Mouse (Mus musculus) cerebellum, adult 8-10 months (tissue): ENCODE measurements around the gene Zkscan5.
A peak's percentile ranks its signal among the peaks of the same experiment; 100 is the strongest.
"Not testable (repeated sequence)": the region's sequence is repeated elsewhere in the genome, so short reads cannot be mapped to it uniquely, and the experiment has no call there.

ENCODE experiments used
- DNase-seq: peaks from one replicate; pipeline ENCODE4 v3.0.0; 2022

The Zkscan5 gene

DNA sequence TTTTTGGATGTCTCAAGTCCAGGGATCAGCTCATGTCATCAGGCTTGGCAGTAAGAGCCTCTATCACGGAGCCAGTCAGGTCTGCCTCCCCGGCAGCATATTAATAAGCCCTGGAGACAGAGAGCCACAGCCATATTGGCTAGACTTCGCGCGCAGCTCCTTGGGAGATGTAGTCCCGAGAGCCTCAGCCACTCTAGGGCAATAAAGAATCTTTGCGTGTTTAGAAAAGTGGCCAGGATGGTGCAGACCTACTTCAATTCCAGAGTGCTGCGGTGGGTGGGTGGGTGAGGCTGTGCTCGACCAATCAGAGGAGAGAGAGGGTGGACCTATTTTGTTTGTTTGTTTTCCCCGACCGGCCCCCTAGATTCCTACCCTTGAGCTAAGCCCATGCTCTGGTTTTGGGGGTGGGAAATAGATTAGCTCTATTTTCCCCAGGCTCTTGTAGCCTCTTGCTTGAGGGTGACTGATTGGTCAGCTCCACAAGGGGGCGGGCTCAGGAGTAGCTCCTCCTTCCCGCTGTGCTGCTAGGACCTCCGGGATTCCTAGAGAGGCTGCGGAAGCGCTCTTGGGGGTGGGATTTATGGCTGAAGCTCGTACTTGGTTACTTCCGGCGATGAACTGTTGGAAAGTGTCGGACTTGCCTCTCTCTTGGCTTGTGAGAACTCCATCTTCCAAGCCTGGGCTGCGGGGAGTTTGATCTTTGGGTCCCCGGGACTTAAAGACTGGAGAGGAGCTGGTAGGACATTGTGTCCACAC lies at the start of gene Zkscan5:
Gene Zkscan5, plus strand, starts transcription at position 627 of the 756 bp plus-strand sequence.
- DNase-seq: peak; percentile 97

DNA sequence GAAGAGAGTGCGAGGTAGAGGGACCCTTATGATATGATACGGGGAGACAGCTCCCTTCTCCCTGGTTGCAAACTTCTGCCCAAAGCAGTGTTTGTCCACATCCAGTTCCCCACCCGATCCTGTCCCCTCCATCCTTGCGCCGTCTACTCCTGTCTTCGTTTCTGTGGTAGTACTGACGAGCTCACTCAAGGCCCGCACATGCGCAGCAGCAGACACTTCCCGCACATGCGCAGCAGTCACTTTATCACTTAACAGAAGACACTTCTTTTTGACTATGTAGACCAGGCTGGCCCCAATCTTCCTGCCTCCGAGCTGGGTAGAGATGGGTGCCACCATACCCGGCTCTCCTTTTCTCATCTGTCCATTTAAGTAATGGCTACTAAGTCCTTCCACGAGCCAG lies 43.0 kb upstream of the Zkscan5 start:
- no peak for DNase-seq

- no peak for DNase-seq
These were observed 39.7 kb upstream of the Zkscan5 start for GRCm38 (mm10) chr5:145164710-145165109.

GRCm38 (mm10) chr5:145165184-145165583 lies 39.2 kb upstream of the Zkscan5 start:
- no peak for DNase-seq

DNA sequence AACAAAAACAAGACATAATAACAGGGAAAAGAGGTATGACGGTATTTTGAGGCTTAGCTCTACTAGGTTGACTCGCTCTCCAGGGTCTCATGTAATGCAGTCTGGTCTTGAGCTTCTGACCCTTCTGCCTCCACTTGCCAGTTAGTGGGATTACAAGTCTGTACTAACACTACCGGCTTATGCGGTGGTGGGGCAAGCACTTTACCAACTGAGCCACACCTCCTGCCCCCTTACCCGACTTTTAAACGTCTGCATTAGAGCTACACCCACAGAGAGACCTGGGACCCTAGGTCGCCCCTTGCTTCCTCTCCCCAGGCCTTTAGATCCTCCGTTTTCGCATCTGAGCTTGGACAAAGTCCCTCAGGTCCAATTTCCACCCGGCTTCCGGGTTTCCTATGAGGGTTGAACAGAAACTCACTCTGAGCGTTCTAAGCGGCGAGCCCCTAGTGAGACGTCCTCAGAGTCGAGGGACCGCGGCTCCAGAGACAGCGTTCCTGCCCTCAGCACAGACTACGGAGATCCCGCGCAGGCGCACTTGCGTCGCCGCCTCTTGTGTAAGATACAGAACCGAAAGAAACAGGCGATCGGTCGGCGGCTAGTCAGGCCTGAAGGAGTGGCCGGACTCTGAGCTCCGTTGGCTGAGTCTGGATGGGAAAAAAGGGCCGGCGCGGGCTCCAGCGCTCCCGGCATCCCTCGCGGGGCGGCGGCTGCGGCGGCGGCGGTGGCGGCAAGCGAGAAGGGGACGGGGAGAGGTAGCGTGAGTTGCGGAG lies 37.6 kb upstream of the Zkscan5 start, which contains the start of the genes Ptcd1 and Cpsf4:
Gene Ptcd1, minus strand, starts transcription at position 573 of the 770 bp plus-strand sequence.
Gene Cpsf4, plus strand, starts transcription at position 678 of the 770 bp plus-strand sequence.
- DNase-seq: peak; percentile 98

DNA sequence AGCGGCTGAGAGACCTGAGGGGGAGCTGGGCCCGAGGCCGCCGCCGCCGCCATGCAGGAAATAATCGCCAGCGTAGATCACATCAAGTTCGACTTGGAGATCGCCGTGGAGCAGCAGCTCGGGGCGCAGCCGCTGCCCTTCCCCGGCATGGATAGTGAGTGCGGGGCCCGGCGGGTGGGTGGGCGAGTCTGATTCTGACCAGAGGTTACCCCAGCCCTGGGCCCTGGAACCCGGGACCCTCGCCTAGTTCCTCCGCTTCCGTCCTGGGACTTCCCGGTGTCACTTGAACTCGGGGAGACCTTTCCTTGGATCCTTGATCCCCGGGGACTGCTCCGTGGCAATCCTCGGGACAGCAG lies 37.1 kb upstream of the Zkscan5 start:
- DNase-seq: no peak

GRCm38 (mm10) chr5:145178461-145178980 lies 25.8 kb upstream of the Zkscan5 start:
- no peak for DNase-seq

DNA sequence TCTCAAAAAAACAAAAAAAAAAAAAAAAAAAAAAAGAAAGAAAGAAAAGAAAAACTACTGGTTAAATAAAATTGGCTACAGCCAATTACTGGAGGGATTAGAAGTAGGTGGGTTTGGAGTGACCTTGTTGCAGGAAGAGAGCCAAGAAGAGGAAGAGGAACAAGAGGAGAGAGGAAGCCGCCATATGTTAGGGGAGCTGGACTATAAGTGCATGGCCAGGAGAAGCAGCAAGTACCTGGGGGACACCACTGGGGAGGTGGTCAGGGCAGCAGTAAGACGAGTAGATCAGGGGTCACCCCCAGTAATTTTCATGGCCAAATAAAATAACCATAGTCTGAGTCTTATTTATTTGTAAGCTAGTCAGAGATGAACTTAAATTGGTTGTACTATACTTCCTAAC lies 19.1 kb upstream of the Zkscan5 start:
- DNase-seq: no peak

DNA sequence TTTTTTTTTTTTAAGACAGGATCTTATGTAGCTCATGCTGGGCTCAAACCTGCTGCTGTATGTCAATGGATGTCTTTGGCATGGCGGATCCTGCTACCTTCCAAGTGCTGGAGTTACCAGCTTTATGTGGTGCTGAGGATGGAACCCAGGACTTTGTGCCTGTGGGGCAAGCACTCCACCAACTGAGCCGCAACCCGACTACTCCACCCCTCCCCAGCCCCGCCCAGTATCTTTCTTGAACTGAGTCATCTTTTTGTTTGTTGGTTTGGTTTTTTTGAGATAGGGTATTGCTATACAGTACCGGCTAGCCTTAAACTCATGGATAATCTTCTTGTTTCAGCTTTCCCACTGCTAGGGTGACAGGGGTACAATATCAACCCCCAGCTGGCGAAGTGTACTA lies 14.9 kb upstream of the Zkscan5 start:
- DNase-seq: no peak

DNA sequence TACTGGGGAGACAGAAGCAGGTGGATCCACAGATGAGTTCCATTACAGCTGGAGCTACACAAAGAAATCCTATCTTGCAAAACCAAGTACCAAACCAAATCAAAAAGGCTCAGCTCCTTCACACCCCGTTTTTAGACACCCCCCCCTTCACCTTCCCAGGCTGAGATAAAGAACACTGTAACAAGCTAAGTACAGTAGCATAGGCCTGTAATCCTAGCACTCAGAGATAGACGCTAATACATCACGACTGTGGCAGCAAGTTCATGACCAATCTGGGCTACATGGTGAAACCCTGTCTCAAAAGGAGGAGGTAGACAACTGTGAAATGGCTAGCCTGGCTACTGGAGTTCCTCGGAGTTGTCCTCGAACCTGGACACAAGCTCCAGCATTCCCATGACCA lies 14.0 kb upstream of the Zkscan5 start:
- DNase-seq: no peak

DNA sequence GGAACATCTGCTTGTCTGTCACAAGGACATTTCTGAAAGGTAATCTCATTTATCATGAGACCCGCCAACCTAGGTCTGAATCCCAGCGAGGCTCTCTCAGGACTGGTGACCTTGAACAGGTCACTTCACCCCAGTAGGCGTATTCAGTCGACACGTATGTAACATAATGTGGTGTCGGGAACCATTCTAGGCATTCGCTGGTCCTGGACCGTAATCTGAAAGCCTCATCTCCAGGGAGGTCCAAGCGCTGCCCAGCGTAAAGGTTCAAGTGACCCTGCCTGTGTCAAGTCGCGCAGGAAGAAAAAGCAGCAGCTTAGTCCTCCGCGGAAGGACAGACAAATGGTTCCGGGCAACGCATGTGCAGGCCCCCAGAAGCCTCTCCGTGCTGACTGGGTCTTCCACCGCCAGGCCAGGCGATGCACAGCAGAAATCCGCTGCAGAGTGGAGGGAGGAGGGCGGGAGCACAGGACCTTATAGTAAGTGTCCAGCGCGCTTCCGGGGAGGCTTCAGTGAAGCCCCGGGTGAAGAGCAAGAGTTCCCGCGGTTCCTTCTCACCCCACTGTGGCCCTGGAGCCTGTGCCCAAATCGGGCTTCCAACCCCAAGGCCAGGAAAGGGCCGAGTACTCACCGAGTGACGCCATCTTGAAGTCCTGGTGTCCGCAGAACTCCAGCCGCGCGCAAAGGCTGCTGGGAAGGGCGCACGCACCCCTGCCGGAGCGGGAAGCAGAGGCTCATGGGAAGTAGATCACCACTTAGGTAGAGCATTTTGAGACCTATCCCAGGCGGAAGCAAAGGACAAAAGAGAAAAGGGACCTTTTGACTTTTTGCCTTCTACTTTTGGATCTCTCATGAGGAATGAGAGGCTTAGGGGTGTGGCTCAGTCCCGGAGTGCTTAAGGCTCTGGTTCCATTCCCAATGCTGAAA lies 13.2 kb upstream of the Zkscan5 start:
- DNase-seq: peak; percentile 89

DNA sequence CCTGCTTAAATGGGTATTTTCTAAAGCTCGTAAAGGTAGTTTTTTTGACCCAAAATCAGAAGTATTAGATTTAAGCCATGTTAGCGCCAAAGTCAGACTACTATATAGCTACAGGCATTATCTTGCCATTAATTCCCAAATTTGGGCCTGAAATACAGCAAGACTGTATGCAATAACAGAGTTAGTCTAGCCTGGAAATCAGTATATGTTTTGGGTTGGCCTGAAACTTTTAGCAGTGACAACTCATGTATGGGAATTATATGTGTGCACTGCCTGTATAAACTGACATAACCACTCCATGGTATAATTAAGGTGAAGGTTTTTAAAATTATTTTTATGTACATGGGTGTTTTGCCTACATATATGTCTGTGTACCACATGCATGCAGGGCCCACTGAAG lies 12.4 kb upstream of the Zkscan5 start, which contains the start of gene Atp5j2:
Gene Atp5j2, minus strand, starts transcription at position 101 of the 400 bp plus-strand sequence.
- DNase-seq: no peak

DNA sequence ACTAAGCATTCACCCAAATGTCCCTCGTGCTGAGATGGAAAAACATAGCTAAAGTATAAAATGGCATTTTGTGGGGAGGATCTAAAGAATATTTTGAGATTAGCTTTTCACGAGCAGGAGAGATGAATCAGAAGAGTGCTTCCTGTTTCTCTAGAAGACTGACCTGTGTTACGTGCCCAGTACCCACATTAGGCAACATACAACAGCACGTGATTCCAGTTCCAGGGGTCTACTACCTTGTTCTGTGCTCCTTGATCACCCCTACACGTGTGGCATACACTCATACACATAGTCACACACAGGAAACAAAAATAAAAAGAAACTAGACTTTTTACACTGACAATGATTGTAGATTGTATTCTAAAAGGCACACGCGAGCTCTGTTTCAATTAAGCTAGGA lies 4.0 kb upstream of the Zkscan5 start:
- no peak for DNase-seq

DNA sequence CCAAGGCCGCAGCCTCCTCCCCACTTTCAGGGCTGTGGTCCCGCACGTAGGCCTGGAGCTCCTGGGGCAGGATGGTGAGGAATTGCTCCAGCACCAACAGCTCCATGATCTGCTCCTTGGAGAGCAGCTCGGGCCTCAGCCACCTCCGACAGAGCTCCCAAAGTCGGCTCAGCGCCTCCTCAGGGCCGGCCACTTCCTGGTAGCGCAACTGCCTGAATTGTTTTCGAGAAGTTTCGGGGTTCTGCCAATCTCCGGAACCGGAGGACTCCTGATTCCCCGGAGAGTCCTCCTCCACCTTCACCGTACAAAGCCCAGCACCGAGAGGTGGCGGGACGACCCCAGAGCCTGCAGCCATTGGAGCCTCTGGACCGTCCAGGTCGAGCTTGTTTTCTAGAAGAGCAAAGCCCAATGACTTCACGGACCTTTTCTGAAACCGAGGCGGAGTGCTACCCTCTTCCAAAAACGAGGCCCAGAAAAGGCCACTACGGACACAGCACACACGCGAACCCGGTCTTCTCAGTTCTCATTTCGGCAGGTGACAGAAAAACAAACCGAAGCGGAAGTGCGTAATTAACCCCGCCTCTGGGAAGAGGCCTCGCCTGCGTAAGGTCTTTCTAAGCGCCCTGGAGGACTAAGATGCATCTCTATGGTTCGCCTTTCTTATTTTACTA lies 2.9 kb upstream of the Zkscan5 start, which contains the start of gene Zkscan14:
Gene Zkscan14, minus strand, starts transcription at position 548 of the 671 bp plus-strand sequence.
- peak; percentile 73 for DNase-seq

- DNase-seq: no peak
These were observed 1.9 kb upstream of the Zkscan5 start for GRCm38 (mm10) chr5:145202446-145202845.

GRCm38 (mm10) chr5:145205041-145205440 lies 679 bp downstream of the Zkscan5 start:
- DNase-seq: no peak

- DNase-seq: no peak
These were observed 3.0 kb downstream of the Zkscan5 start for GRCm38 (mm10) chr5:145207385-145207784.

DNA sequence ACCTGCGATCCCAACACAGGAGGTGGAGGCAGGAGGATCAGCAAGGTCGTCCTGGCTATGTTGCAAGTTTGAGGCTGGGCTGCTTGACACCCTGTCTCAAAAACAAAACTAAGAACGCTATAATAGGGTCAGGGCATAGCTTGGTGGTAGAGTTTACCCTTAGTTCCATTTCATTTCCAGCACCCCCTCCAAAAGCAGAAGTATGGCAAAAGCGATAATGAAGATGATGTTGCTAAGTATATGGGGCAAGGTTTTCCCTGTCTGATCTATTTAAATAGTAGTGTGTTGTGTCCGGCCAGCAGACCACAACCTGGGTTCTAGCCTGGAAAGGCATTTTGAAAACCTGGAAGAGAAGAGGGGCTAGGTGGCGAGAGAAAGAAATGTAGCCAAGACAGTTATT lies 3.6 kb downstream of the Zkscan5 start:
- no peak for DNase-seq

DNA sequence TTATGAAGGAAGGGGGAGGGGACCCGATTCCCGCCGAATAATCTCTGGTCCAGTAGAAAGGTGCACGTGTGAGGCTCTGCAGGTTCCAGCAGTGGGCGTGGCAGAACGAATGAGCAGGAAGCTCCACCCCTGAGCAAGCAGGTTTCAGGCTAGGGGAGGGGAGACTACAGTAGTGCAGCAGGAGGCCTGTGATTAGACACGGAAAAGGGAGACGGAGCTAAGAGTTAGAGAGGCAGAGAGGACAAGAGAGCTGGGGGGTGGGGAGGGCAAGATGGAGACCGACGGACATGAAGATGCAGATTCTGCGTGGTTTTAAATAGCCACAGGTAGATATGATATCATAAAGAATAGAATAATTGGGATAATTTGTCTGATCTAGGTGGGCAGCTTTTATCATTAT lies 4.0 kb downstream of the Zkscan5 start:
- not testable (repeated sequence) for DNase-seq

GRCm38 (mm10) chr5:145211340-145211739 lies 7.0 kb downstream of the Zkscan5 start:
- no peak for DNase-seq

DNA sequence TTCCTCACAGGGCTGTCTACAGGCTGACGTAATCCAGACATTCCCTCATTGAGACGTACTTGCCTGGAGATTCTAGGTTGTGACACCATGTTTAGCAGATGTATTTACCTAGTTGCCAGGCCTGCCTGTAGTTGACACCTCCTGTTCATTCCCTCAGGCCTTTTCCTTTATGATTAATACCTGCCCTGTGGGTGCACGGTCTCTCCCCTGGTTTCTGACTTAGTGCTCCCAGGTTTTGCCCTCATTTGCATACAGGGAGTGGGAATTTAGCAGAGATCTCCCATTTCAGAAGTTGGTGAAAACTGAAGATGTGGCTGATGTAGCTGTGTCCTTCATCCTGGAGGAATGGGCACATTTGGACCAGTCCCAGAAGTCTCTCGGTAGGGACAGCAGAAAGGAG lies 7.9 kb downstream of the Zkscan5 start:
- no peak for DNase-seq

GRCm38 (mm10) chr5:145213505-145213904 lies 9.1 kb downstream of the Zkscan5 start:
- no peak for DNase-seq
